Mouse (Mus musculus) left cerebral cortex, adult 11 months (tissue): Measurements from ENCODE around the gene Gm19402.

ENCODE experiments used
- DNase-seq: peaks from one replicate; pipeline ENCODE4 v3.0.0; 2022; ENCODE audit warnings: low spot score

The Gm19402 gene

DNA sequence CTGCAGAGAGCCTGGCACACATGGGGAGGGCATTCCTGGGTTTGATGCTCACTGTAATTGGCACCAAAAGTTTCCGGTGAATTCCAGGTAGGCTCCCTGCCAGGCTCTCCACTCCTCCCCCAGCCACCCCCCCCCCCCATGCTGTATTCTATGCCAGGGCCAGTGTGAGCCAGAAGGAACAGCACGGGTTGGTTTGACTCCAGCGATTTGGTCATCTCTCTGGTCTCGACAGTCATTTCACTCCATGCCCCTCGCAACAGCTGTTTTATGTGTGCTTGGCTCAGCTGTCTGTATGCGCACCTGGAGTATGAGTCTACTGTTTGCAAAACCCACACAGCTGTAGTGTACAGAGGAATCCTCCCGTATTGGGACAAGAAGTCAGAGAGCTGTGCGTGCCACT is 24.2 kb downstream of the Gm19402 start:
- no peak for DNase-seq

- DNase-seq = no peak
Measured at GRCm38 (mm10) chr10:77663949-77664665, 26.4 kb downstream of the Gm19402 start.

- no peak for DNase-seq
Measured at GRCm38 (mm10) chr10:77658286-77658994, 32.1 kb downstream of the Gm19402 start.

- no peak for DNase-seq
Measured at GRCm38 (mm10) chr10:77652046-77652445, 38.5 kb downstream of the Gm19402 start.

- no peak for DNase-seq
Measured at GRCm38 (mm10) chr10:77647901-77648300, 42.7 kb downstream of the Gm19402 start.

DNA sequence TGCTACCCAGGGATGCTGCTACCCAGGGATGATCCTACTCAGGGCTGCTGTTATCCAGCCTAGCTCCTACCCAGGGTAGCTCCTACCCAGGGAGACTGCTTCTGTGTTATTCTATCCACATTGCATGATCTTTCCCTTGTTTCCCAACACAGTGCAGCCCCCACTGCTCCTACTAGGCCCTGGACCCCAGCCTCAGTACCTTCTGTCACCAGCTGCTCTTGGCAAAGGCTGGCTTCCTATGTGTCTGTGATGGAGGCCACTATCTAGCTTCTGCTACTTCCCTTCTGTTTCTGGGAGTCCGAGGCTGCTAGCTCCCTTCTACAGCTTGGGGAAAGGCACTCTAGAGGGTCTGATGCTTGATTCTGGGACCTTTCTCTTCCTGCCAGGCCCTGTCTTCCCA is 43.1 kb downstream of the Gm19402 start:
- no peak for DNase-seq

DNA sequence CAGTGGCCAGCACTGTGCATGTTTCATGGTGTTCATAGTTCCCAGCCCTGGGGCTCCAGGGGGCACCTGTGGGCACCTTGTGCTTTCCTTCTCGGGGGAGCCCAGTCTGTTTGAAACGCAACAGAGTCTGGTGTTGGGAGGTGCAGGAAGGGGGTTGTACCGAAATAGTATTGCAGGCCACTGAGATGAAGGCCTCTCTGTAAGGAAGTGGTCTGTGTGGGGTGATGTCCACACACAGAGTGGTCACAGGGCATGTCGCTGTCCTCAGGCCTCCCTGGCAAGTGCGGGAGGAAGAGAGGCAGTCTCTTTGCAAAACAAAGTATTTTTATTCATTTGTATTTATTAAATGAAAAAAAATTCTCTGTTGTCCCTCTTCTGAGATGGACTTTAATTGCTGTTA is 45.0 kb downstream of the Gm19402 start:
- no peak for DNase-seq

DNA sequence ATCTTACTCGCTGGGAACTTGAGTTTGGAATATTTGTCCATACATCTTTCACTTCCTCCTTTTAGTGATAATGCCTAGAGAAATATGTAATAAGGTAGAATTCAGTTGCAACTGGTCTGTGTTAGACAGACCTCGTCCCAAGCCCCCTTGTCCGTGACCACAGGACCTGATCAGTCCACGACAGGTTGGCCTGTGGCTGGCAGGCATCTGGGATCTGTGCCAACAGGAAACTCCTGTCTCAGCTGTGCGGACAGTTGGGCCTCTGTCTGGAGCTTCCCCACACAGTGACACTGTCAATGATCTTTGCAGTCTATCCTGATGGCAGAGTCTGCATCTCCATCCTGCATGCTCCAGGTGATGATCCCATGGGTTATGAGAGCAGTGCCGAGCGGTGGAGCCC is 47.4 kb downstream of the Gm19402 start:
- no peak for DNase-seq
